Mouse (Mus musculus): ENCODE results near the gene Gast. TPM values are rescaled to one million over a fixed set of nuclear protein-coding genes. Genes with fewer than 3 reads are reported as not detected.
"Not testable (repeated sequence)": the region's sequence is repeated elsewhere in the genome, so short reads cannot be mapped to it uniquely, and the experiment has no call there.

The Gast gene
- polyA plus RNA-seq, 1 experiment from 2014 or later, result not detected

- H3K4me3 ChIP-seq (ENCODE audit: low read depth, low read length), result no peak overlapping the region
- peak overlapping the region; percentile 42 for H3K4me2 ChIP-seq
- no peaks in the 10 kb centered on the region for H3K9me3 ChIP-seq (replicated peaks; ENCODE audit: control insufficient read depth, low read length)
- H3K9ac ChIP-seq (ENCODE audit: low read depth, low read length), result no peak overlapping the region
- H3K27ac ChIP-seq (ENCODE audit: low read depth, low read length), result no peak overlapping the region
- H3K4me1 ChIP-seq (ENCODE audit: control insufficient read depth, insufficient read depth, low read length), result no peaks in the 10 kb centered on the region
- no peak for ATAC-seq (replicated peaks; ENCODE audit: insufficient number of reproducible peaks, low FRiP score, low TSS enrichment)
- 15% methylated on average over 18 of the region's 18 CpGs for WGBS (ENCODE audit: insufficient replicate concordance)
- no peaks in the 10 kb centered on the region for H3K36me3 ChIP-seq (ENCODE audit: control insufficient read depth, insufficient read depth, low read length)
- H3K27me3 ChIP-seq (ENCODE audit: control insufficient read depth, insufficient read depth, low read length), result peaks cover 3% of the 10 kb centered on the region
These were observed 35.8 kb upstream of the Gast start for GRCm38 (mm10) chr11:100298274-100299036.

- ATAC-seq (replicated peaks; ENCODE audit: insufficient number of reproducible peaks, low FRiP score, low TSS enrichment), result no peak
- H3K4me1 ChIP-seq (ENCODE audit: control insufficient read depth, insufficient read depth, low read length), result no peaks in the 10 kb centered on the region
- H3K27ac ChIP-seq (ENCODE audit: low read depth, low read length), result no peak overlapping the region
- peaks cover 3% of the 10 kb centered on the region for H3K27me3 ChIP-seq (ENCODE audit: control insufficient read depth, insufficient read depth, low read length)
- no peaks in the 10 kb centered on the region for H3K9me3 ChIP-seq (replicated peaks; ENCODE audit: control insufficient read depth, low read length)
- H3K9ac ChIP-seq (ENCODE audit: low read depth, low read length), result no peak overlapping the region
- no peak overlapping the region for H3K4me2 ChIP-seq
- H3K4me3 ChIP-seq (ENCODE audit: low read depth, low read length), result no peak overlapping the region
- WGBS (ENCODE audit: insufficient replicate concordance), result 10% methylated on average over 5 of the region's 5 CpGs
- H3K36me3 ChIP-seq (ENCODE audit: control insufficient read depth, insufficient read depth, low read length), result no peaks in the 10 kb centered on the region
These were observed 33.9 kb upstream of the Gast start for GRCm38 (mm10) chr11:100300293-100300692.

- no peak overlapping the region for H3K4me2 ChIP-seq
- ATAC-seq (replicated peaks; ENCODE audit: insufficient number of reproducible peaks, low FRiP score, low TSS enrichment), result no peak
- WGBS (ENCODE audit: insufficient replicate concordance), result 72% methylated on average over 5 of the region's 5 CpGs
- no peak overlapping the region for H3K9ac ChIP-seq (ENCODE audit: low read depth, low read length)
- no peaks in the 10 kb centered on the region for H3K9me3 ChIP-seq (replicated peaks; ENCODE audit: control insufficient read depth, low read length)
- no peak overlapping the region for H3K4me3 ChIP-seq (ENCODE audit: low read depth, low read length)
- H3K36me3 ChIP-seq (ENCODE audit: control insufficient read depth, insufficient read depth, low read length), result no peaks in the 10 kb centered on the region
- no peak overlapping the region for H3K27ac ChIP-seq (ENCODE audit: low read depth, low read length)
- no peaks in the 10 kb centered on the region for H3K4me1 ChIP-seq (ENCODE audit: control insufficient read depth, insufficient read depth, low read length)
- H3K27me3 ChIP-seq (ENCODE audit: control insufficient read depth, insufficient read depth, low read length), result no peaks in the 10 kb centered on the region; the same call in none of the 2 replicates
These were observed 32.9 kb upstream of the Gast start for GRCm38 (mm10) chr11:100301292-100301691.

- Histone ChIP-seq H3K9me3 (replicated peaks; ENCODE audit: control insufficient read depth, low read length) (no peaks in the 10 kb centered on the region), H3K4me1 (ENCODE audit: control insufficient read depth, insufficient read depth, low read length) (peaks cover 2% of the 10 kb centered on the region; the same call in 1 of the 2 replicates), H3K4me2 (no peak overlapping the region), H3K4me3 (ENCODE audit: low read depth, low read length) (no peak overlapping the region), H3K27me3 (ENCODE audit: control insufficient read depth, insufficient read depth, low read length) (no peaks in the 10 kb centered on the region), H3K9ac (ENCODE audit: low read depth, low read length) (no peak overlapping the region), H3K36me3 (ENCODE audit: control insufficient read depth, insufficient read depth, low read length) (no peaks in the 10 kb centered on the region), H3K27ac (ENCODE audit: low read depth, low read length) (no peak overlapping the region)
- ATAC-seq (replicated peaks; ENCODE audit: insufficient number of reproducible peaks, low FRiP score, low TSS enrichment), result no peak
- WGBS (ENCODE audit: insufficient replicate concordance), result 83% methylated on average over 5 of the region's 5 CpGs
These were observed 26.3 kb upstream of the Gast start for GRCm38 (mm10) chr11:100307900-100308299.

- WGBS (ENCODE audit: insufficient replicate concordance), result 79% methylated on average over 6 of the region's 6 CpGs
These were observed 25.5 kb upstream of the Gast start for GRCm38 (mm10) chr11:100308672-100309071.

GRCm38 (mm10) chr11:100311656-100312055, 22.6 kb upstream of the Gast start:
- no peaks in the 10 kb centered on the region for H3K9me3 ChIP-seq (replicated peaks; ENCODE audit: control insufficient read depth, low read length)
- H3K9ac ChIP-seq (ENCODE audit: low read depth, low read length), result no peak overlapping the region
- WGBS (ENCODE audit: insufficient replicate concordance), result 44% methylated on average over 1 of the region's 1 CpGs
- no peaks in the 10 kb centered on the region for H3K27me3 ChIP-seq (ENCODE audit: control insufficient read depth, insufficient read depth, low read length)
- no peak for ATAC-seq (replicated peaks; ENCODE audit: insufficient number of reproducible peaks, low FRiP score, low TSS enrichment)
- peak overlapping the region; percentile 66 for H3K27ac ChIP-seq (ENCODE audit: low read depth, low read length)
- H3K4me1 ChIP-seq (ENCODE audit: control insufficient read depth, insufficient read depth, low read length), result peaks cover 2% of the 10 kb centered on the region; the same call in 1 of the 2 replicates
- no peak overlapping the region for H3K4me3 ChIP-seq (ENCODE audit: low read depth, low read length)
- H3K36me3 ChIP-seq (ENCODE audit: control insufficient read depth, insufficient read depth, low read length), result no peaks in the 10 kb centered on the region
- H3K4me2 ChIP-seq, result no peak overlapping the region

More at GRCm38 (mm10) chr11:100308672-100309071, 25.5 kb upstream of the Gast start:
- H3K9me3 ChIP-seq (replicated peaks; ENCODE audit: control insufficient read depth, low read length); H3K36me3 ChIP-seq (ENCODE audit: control insufficient read depth, insufficient read depth, low read length); H3K4me1 ChIP-seq (ENCODE audit: control insufficient read depth, insufficient read depth, low read length); H3K27me3 ChIP-seq (ENCODE audit: control insufficient read depth, insufficient read depth, low read length); H3K9ac ChIP-seq (ENCODE audit: low read depth, low read length); H3K4me2 ChIP-seq; ATAC-seq (replicated peaks; ENCODE audit: insufficient number of reproducible peaks, low FRiP score, low TSS enrichment); H3K4me3 ChIP-seq (ENCODE audit: low read depth, low read length); H3K27ac ChIP-seq (ENCODE audit: low read depth, low read length): not testable (repeated sequence)

GRCm38 (mm10) chr11:100312096-100312679, 22.0 kb upstream of the Gast start:
- no peak; the same call in 1 of the 2 replicates for ATAC-seq (replicated peaks; ENCODE audit: insufficient number of reproducible peaks, low FRiP score, low TSS enrichment)
- peak overlapping the region; percentile 66 for H3K27ac ChIP-seq (ENCODE audit: low read depth, low read length)
- H3K4me1 ChIP-seq (ENCODE audit: control insufficient read depth, insufficient read depth, low read length), result peaks cover 2% of the 10 kb centered on the region; the same call in 1 of the 2 replicates
- no peaks in the 10 kb centered on the region for H3K27me3 ChIP-seq (ENCODE audit: control insufficient read depth, insufficient read depth, low read length)
- no peak overlapping the region for H3K4me3 ChIP-seq (ENCODE audit: low read depth, low read length)
- no peaks in the 10 kb centered on the region for H3K9me3 ChIP-seq (replicated peaks; ENCODE audit: control insufficient read depth, low read length)
- no peaks in the 10 kb centered on the region for H3K36me3 ChIP-seq (ENCODE audit: control insufficient read depth, insufficient read depth, low read length)
- 0 out of 2 replicates have a peak overlapping the region, but pooled peaks have one; percentile 20 for H3K4me2 ChIP-seq
- no peak overlapping the region for H3K9ac ChIP-seq (ENCODE audit: low read depth, low read length)
- WGBS (ENCODE audit: insufficient replicate concordance), result 27% methylated on average over 5 of the region's 5 CpGs

- no peaks in the 10 kb centered on the region for H3K27me3 ChIP-seq (ENCODE audit: control insufficient read depth, insufficient read depth, low read length)
- no peak for ATAC-seq (replicated peaks; ENCODE audit: insufficient number of reproducible peaks, low FRiP score, low TSS enrichment)
- no peak overlapping the region for H3K4me3 ChIP-seq (ENCODE audit: low read depth, low read length)
- H3K4me2 ChIP-seq, result no peak overlapping the region
- H3K27ac ChIP-seq (ENCODE audit: low read depth, low read length), result no peak overlapping the region
- H3K9ac ChIP-seq (ENCODE audit: low read depth, low read length), result no peak overlapping the region
- no peaks in the 10 kb centered on the region for H3K36me3 ChIP-seq (ENCODE audit: control insufficient read depth, insufficient read depth, low read length)
- H3K9me3 ChIP-seq (replicated peaks; ENCODE audit: control insufficient read depth, low read length), result no peaks in the 10 kb centered on the region
- H3K4me1 ChIP-seq (ENCODE audit: control insufficient read depth, insufficient read depth, low read length), result peaks cover 2% of the 10 kb centered on the region; the same call in 1 of the 2 replicates
- 84% methylated on average over 6 of the region's 6 CpGs for WGBS (ENCODE audit: insufficient replicate concordance)
These were observed 20.8 kb upstream of the Gast start for GRCm38 (mm10) chr11:100313424-100313823.

All from heart, embryonic 11.5 days (tissue).